9 mouse cellular contexts compared by ENCODE assay signal in genomic region chr8:117198141-117198935, GRCm38 (mm10). TPM values are rescaled to one million over a fixed set of nuclear protein-coding genes. Genes with fewer than 3 reads are reported as not detected.
DNase-seq lines count a peak whose midpoint lies in the region; ATAC-seq and TF ChIP-seq lines count a peak whose summit lies in the region.
"Had no signal": no experiment of that assay in that cellular context is flagged by ENCODE, and none has a peak within 500 bp of the region (broad histone marks: within the 10 kb centered on the region; RNA-seq: fewer than 3 reads in every experiment).

No protein-coding gene starts in this region.

- H3K4me1 ChIP-seq in E14TG2a.4 (replicated peaks; ENCODE audit: low read depth, low read length) = peaks cover 61% of the 10 kb centered on the region
- no peaks in the 10 kb centered on the region for H3K4me1 ChIP-seq in forebrain, embryonic 15.5 days
- peaks cover 27% of the 10 kb centered on the region for H3K4me1 ChIP-seq in lung, embryonic 14.5 days (ENCODE audit: insufficient read depth)
- H3K4me1 ChIP-seq in neural tube, embryonic 15.5 days = peaks cover 19% of the 10 kb centered on the region

- H3K27ac ChIP-seq in forebrain, embryonic 15.5 days (replicated peaks) = peak overlapping the region; percentile 61
- H3K27ac ChIP-seq in lung, embryonic 14.5 days (ENCODE audit: low read depth) = peak overlapping the region; percentile 96
- H3K27ac ChIP-seq in neural tube, embryonic 15.5 days (replicated peaks) = peak overlapping the region; percentile 52
- H3K27ac ChIP-seq: limb, embryonic 15.5 days had no signal

- no peak overlapping the region for H3K9ac ChIP-seq in forebrain, embryonic 15.5 days (replicated peaks)
- no peak overlapping the region; the same call in 1 of the 2 replicates for H3K9ac ChIP-seq in lung, embryonic 14.5 days
- H3K9ac ChIP-seq in neural tube, embryonic 15.5 days (replicated peaks) = no peak overlapping the region
- H3K9ac ChIP-seq: limb, embryonic 15.5 days had no signal

- no peak overlapping the region for H3K4me2 ChIP-seq in forebrain, embryonic 15.5 days (replicated peaks)
- peak overlapping the region; percentile 31 for H3K4me2 ChIP-seq in lung, embryonic 14.5 days
- H3K4me2 ChIP-seq in neural tube, embryonic 15.5 days = peak overlapping the region; percentile 30
- H3K4me2 ChIP-seq: limb, embryonic 15.5 days had no signal

- 54% methylated on average over 20 of the region's 20 CpGs for WGBS in forebrain, embryonic 15.5 days
- 16% methylated on average over 20 of the region's 20 CpGs for WGBS in lung, embryonic 14.5 days
- WGBS in neural tube, embryonic 15.5 days = 48% methylated on average over 20 of the region's 20 CpGs

- H3K27me3 ChIP-seq in E14TG2a.4 (ENCODE audit: insufficient read depth, low read length) = peaks cover 14% of the 10 kb centered on the region
- no peaks in the 10 kb centered on the region for H3K27me3 ChIP-seq in forebrain, embryonic 15.5 days
- no peaks in the 10 kb centered on the region for H3K27me3 ChIP-seq in lung, embryonic 14.5 days (ENCODE audit: insufficient read depth, low read length)
- no peaks in the 10 kb centered on the region for H3K27me3 ChIP-seq in neural tube, embryonic 15.5 days (replicated peaks)
- H3K27me3 ChIP-seq: limb, embryonic 15.5 days had no signal

- peak; percentile 33 for TF ChIP-seq CTCF in E14TG2a.4 (conservative IDR thresholded peaks at IDR 0.05; ENCODE audit: low read length)
- peak; percentile 86 for TF ChIP-seq CTCF in lung, embryonic 14.5 days (IDR thresholded peaks at IDR 0.05; ENCODE audit: low read depth)

- peak; percentile 91 for ATAC-seq in forebrain, embryonic 15.5 days (replicated peaks)
- peak; percentile 83 to 85 for ATAC-seq in hematopoietic stem cell, adult 5-6 weeks (replicated peaks in 1 of 2; ENCODE audit: insufficient read depth in 1 of 2, low FRiP score in 2 of 2, low TSS enrichment in 1 of 2, low read depth in 1 of 2, poor library complexity in 2 of 2, severe bottlenecking in 2 of 2)
- ATAC-seq in lung, embryonic 14.5 days (ENCODE audit: insufficient read depth) = peak; percentile 82
- peak; percentile 87 for ATAC-seq in neural tube, embryonic 15.5 days (ENCODE audit: low FRiP score)

- peak; percentile 15 to 58 for DNase-seq in adrenal gland, postnatal 36 days
- peak; percentile 72 to 80 for DNase-seq in layer of hippocampus, adult 8-10 months (ENCODE audit: low spot score in 2 of 2)
- peak; percentile 95 for DNase-seq in lung, embryonic 14.5 days
- DNase-seq in thymus, postnatal 10 days (ENCODE audit: low spot score in 2 of 2) = peak; percentile 61 to 69

- H3K9me3 ChIP-seq in E14TG2a.4 (ENCODE audit: low read length) = no peaks in the 10 kb centered on the region
- H3K9me3 ChIP-seq in forebrain, embryonic 15.5 days = no peaks in the 10 kb centered on the region
- H3K9me3 ChIP-seq in lung, embryonic 14.5 days (ENCODE audit: low read depth, low read length) = no peaks in the 10 kb centered on the region
- no peaks in the 10 kb centered on the region for H3K9me3 ChIP-seq in neural tube, embryonic 15.5 days (replicated peaks)
- H3K9me3 ChIP-seq: limb, embryonic 15.5 days had no signal

- 0 out of 2 replicates have a peak overlapping the region, but pooled peaks have one; percentile 17 for H3K4me3 ChIP-seq in E14TG2a.4 (replicated peaks; ENCODE audit: low read length)
- H3K4me3 ChIP-seq in forebrain, embryonic 15.5 days = no peak overlapping the region
- H3K4me3 ChIP-seq in lung, embryonic 14.5 days (ENCODE audit: low read depth, low read length) = no peak overlapping the region
- no peak overlapping the region for H3K4me3 ChIP-seq in neural tube, embryonic 15.5 days (replicated peaks)
- H3K4me3 ChIP-seq: limb, embryonic 15.5 days had no signal

- H3K36me3 ChIP-seq in E14TG2a.4 (ENCODE audit: insufficient read depth, low read length) = peaks cover 69% of the 10 kb centered on the region
- H3K36me3 ChIP-seq in forebrain, embryonic 15.5 days = peaks cover 23% of the 10 kb centered on the region
- H3K36me3 ChIP-seq in lung, embryonic 14.5 days (ENCODE audit: insufficient read depth) = peaks cover 45% of the 10 kb centered on the region
- peaks cover 41% of the 10 kb centered on the region for H3K36me3 ChIP-seq in neural tube, embryonic 15.5 days

RNA-seq across cellular contexts. Expression of gene Gan, which starts 40.4 kb away (rescaled TPM):
- total RNA-seq in adrenal gland, postnatal 36 days (2021) = 10 to 100 TPM; 11.4 to 13.0 TPM
- polyA plus RNA-seq in forebrain, embryonic 15.5 days (2015; fragmentation: Nextera tagmentation; extraction: Ambion mirVana) = 3.2 and 3.5 TPM in 2 replicates
- 3.6 and 4.1 TPM in 2 replicates for total RNA-seq in hematopoietic stem cell, adult 5-6 weeks (2017)
- total RNA-seq in layer of hippocampus, adult 8-10 months (2022) = 10 to 100 TPM; 18.1 to 20.3 (median 19.0) TPM
- polyA plus RNA-seq in lung, embryonic 14.5 days (2014; fragmentation: Nextera tagmentation; extraction: Ambion mirVana) = 3.3 and 3.4 TPM in 2 replicates
- 2.2 and 2.3 TPM in 2 replicates for polyA plus RNA-seq in neural tube, embryonic 15.5 days (2015; fragmentation: Nextera tagmentation; extraction: Ambion mirVana)

RNA-seq across cellular contexts. Expression of gene Cmip, which starts 58.5 kb away (rescaled TPM):
- 100 to 1,000 TPM; 122 to 129 TPM for total RNA-seq in adrenal gland, postnatal 36 days (2021)
- 83.8 and 113 TPM in 2 replicates for polyA plus RNA-seq in forebrain, embryonic 15.5 days (2015; fragmentation: Nextera tagmentation; extraction: Ambion mirVana)
- 11.1 and 16.3 TPM in 2 replicates for total RNA-seq in hematopoietic stem cell, adult 5-6 weeks (2017)
- total RNA-seq in layer of hippocampus, adult 8-10 months (2022) = 100 to 1,000 TPM; 252 to 278 (median 268) TPM
- 22.8 and 26.5 TPM in 2 replicates for polyA plus RNA-seq in lung, embryonic 14.5 days (2014; fragmentation: Nextera tagmentation; extraction: Ambion mirVana)
- polyA plus RNA-seq in neural tube, embryonic 15.5 days (2015; fragmentation: Nextera tagmentation; extraction: Ambion mirVana) = 135 and 193 TPM in 2 replicates

Comparison
In these comparisons a context has a peak if more than half of its experiments do, and no peak if none do; other contexts are left out.
1. DNase-seq: peak in every context shown above with its lines; median percentile 95 in lung, embryonic 14.5 days; 76 in layer of hippocampus, adult 8-10 months; 65 in thymus, postnatal 10 days; 36 in adrenal gland, postnatal 36 days.